Mouse (Mus musculus): ENCODE results near the gene Angptl7. TPM values are rescaled to one million over a fixed set of nuclear protein-coding genes. Genes with fewer than 3 reads are reported as not detected.

The Angptl7 gene
- 0.27 and 0.30 TPM in 2 replicates for polyA plus RNA-seq (2021; fragmentation: Nextera tagmentation)
- long read RNA-seq, experiment 1, partial matches to known transcripts, result 0 of 3 reads
- long read RNA-seq, experiment 1, other reads (novel, unspliced or antisense), result 0 of 3 reads
- long read RNA-seq, experiment 2, result 0 reads

DNA sequence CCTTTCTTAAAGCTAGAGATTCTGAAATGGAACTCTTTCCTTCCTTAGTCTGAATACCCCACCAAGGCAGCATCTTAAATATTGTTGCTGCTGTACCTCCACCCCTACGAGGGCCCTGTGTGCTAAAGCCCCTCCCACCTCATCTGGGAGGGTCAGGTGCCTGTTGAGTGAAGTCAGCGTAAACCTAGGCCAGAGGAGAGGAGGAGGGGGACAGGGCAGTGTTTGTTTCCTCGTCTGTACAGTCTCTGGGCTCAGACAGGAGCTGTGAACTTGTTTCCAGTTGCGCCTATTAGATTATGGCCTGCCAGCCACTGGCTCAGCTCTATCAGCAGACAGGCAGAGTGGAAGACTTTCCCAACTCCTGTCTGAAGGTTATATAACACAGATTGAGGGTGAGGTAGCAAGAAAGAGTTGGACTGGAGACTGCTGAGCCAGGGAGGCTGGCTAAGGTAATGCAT is at the start of gene Angptl7:
Angptl7 (minus strand) TSS at position 51 of the 458 bp plus-strand sequence.

DNA sequence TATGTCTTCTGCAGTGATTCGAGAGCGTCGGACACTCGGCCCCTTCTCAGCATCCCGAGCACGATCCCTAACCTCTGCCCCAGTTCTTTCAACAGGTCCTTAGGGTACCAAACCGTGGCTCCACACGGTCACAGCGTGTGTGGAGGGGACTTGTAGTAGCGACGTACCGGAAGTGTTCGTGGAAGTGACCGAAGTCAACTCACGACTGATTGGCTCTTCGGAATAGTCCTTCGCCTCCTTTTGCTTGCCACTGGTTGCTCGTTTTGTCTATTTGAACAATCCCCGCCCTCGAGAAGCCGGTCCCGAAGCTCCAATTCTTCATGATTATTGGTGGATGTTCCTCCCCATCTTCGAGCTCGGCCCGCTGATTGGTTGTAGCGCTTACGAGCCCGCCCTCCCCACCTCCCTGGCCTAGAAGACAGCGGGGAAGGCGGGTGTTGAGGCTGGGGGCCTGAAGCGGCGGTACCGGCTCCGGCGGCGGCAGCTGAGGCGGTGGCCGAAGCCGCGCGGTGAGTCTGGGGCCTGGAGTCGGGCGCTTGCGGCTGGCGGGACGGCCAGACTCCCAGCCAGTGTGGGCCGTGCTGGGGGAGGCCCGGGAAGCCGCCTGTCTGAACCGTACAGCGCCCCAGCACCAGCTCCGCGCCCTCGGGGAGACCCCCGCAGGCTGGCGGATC is 51.9 kb downstream of the Angptl7 start, which contains the start of gene Mtor:
Mtor (plus strand) TSS at position 433 of the 674 bp plus-strand sequence.

Other genes with a start within 250 kb of the Angptl7 start
- gene Disp3, start 212.5 kb downstream of the Angptl7 start, polyA plus RNA-seq (2021; fragmentation: Nextera tagmentation), result 11.2 and 13.5 TPM in 2 replicates
- gene Ubiad1, start 55.7 kb downstream of the Angptl7 start, polyA plus RNA-seq (2021; fragmentation: Nextera tagmentation), result 4.0 and 6.8 TPM in 2 replicates
- 15.0 and 23.5 TPM in 2 replicates for gene Mtor, start 51.8 kb downstream of the Angptl7 start, polyA plus RNA-seq (2021; fragmentation: Nextera tagmentation)
- 27.5 and 31.5 TPM in 2 replicates for gene Exosc10, start 58.0 kb upstream of the Angptl7 start, polyA plus RNA-seq (2021; fragmentation: Nextera tagmentation)
- gene Srm, start 91.0 kb upstream of the Angptl7 start, polyA plus RNA-seq (2021; fragmentation: Nextera tagmentation), result 79.3 and 117 TPM in 2 replicates
- 0.16 TPM in 1 of 2 replicates, not detected in the other for gene Masp2, start 102.1 kb upstream of the Angptl7 start, polyA plus RNA-seq (2021; fragmentation: Nextera tagmentation)
- gene Tardbp, start 126.6 kb upstream of the Angptl7 start, polyA plus RNA-seq (2021; fragmentation: Nextera tagmentation), result 30.8 and 46.6 TPM in 2 replicates
- gene Gm572, start 142.9 kb upstream of the Angptl7 start, polyA plus RNA-seq (2021; fragmentation: Nextera tagmentation), result not detected in 2 replicates

Data from left cerebral cortex, adult 6 months (tissue).